Mouse (Mus musculus) liver, adult 2 months (tissue): ENCODE data around the gene Epha4.

Experiments used
- CTCF ChIP-seq: fragments of 200-500 bp; IDR thresholded peaks from 2 replicates; pipeline ENCODE4 v1.5.1; 2011; ENCODE audit warnings: low read depth, low read length, control low read depth
- POLR2A ChIP-seq: fragments of 200-500 bp; IDR thresholded peaks from 2 replicates; pipeline ENCODE4 v1.6.1; 2011; ENCODE audit warnings: low read length, control low read depth; ENCODE audit not compliant: insufficient read depth; ENCODE audit errors: extremely low read depth

DNA sequence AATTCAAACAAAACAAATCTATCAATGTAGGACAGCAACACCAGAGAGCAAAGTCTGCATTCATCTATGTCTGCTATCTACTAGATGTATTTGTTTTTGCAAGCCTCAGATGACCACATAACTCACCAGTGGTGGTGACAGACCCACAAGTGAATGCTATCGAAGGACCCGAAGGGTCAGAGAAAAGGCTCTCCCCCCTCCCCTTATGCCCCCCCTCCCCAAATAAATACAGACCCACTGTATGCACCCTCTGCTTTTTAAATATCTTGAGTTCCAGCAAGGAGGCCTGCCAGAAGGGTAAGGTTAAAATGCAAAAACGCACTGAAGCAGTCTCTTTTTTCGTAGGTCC is 2.9 kb downstream of the Epha4 start:
- TF ChIP-seq CTCF (no peak), POLR2A (no peak)
